In the genomic region with DNA sequence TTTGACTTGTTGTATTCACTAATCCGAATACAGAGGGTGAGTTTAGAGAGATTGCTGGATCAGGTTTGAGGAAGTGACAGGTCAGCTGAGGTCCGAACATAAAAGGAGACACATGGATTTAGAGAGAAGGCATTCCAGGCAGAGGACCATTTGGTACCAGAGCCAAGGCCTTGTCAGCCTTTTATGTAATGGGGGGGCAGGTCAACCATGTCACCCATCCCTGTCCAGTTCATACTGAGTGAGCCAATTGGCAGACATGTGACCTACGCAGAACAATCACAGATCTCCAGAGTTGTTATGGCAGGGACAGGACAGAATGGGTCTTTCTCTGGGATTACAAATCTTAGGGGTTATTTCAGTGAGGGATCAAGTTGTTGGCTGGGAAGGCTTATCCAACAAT, we compare ENCODE assay signal across 15 mouse cellular contexts. TPM values are rescaled to one million over a fixed set of nuclear protein-coding genes. Genes with fewer than 3 reads are reported as not detected.
"Had no signal": no experiment of that assay in that cellular context is flagged by ENCODE, and none has a peak within 500 bp of the region (broad histone marks: within the 10 kb centered on the region; RNA-seq: fewer than 3 reads in every experiment).

No protein-coding gene starts in this region.

- H3K9me3 ChIP-seq: limb, embryonic 13.5 days; midbrain, embryonic 13.5 days; neural tube, embryonic 15.5 days had no signal

- H3K27me3 ChIP-seq: limb, embryonic 13.5 days; midbrain, embryonic 13.5 days; neural tube, embryonic 15.5 days had no signal

- ATAC-seq: lung, postnatal 0 days; midbrain, embryonic 13.5 days had no signal

- H3K4me2 ChIP-seq: limb, embryonic 13.5 days; midbrain, embryonic 13.5 days; neural tube, embryonic 15.5 days had no signal

- H3K4me3 ChIP-seq: limb, embryonic 13.5 days; midbrain, embryonic 13.5 days; myocyte; neural tube, embryonic 15.5 days had no signal

- H3K9ac ChIP-seq: limb, embryonic 13.5 days; midbrain, embryonic 13.5 days; neural tube, embryonic 15.5 days had no signal

- H3K27ac ChIP-seq: limb, embryonic 13.5 days; midbrain, embryonic 13.5 days; neural tube, embryonic 15.5 days had no signal

- DNase-seq: kidney, adult 2 months; layer of hippocampus, adult 9-11 months; layer of hippocampus, postnatal 36 days; left cerebral cortex, postnatal 4 days; lung, adult 2 months; lung, postnatal 36 days; right cerebral cortex, postnatal 4 days; spleen, adult 18-20 months; thymus, postnatal 14 days had no signal

RNA-seq across cellular contexts. Expression of a gene that starts 26.1 kb away (rescaled TPM):
- total RNA-seq: megakaryocyte progenitor cell, adult 5-6 weeks had no signal
